Mouse (Mus musculus) megakaryocyte, embryonic 14.5 days (primary cell): Measurements from ENCODE around the gene Lhpp.

Experiments
- FLI1 ChIP-seq: IDR thresholded peaks from 2 replicates; pipeline ENCODE4 v1.6.1; 2012; ENCODE audit warnings: low read length, inconsistent platforms, mixed read lengths
- GATA1 ChIP-seq: IDR thresholded peaks from 3 replicates; pipeline ENCODE4 v1.6.1; 2012; ENCODE audit warnings: mixed read lengths, low read length, inconsistent platforms, borderline replicate concordance

GRCm38 (mm10) chr7:132692719-132693118, 82.3 kb downstream of the Lhpp start:
- no peak for TF ChIP-seq GATA1
- no peak for TF ChIP-seq FLI1
